Mouse (Mus musculus) neural tube, embryonic 14.5 days (tissue): ENCODE data around the gene Slc44a3. TPM values are rescaled to one million over a fixed set of nuclear protein-coding genes. Genes with fewer than 3 reads are reported as not detected.

Source experiments
- ATAC-seq: fragments of 200-750 bp; cut with Nextera tagmentation; 2 replicates; pipeline ENCODE4 v1.8.0; 2017; ENCODE audit warnings: low read depth, mild to moderate bottlenecking, moderate TSS enrichment, moderate library complexity
- H3K27ac ChIP-seq: fragments of 300-500 bp; sonication (generic); 2 replicates; pipeline ENCODE4 v1.5.1; 2014; ENCODE audit warnings: low read depth, mild to moderate bottlenecking, control low read depth, low read length, moderate library complexity, mixed read lengths
- H3K27me3 ChIP-seq: fragments of 300-500 bp; sonication (generic); 2 replicates; pipeline ENCODE4 v1.6.1; 2014; ENCODE audit warnings: low read length; ENCODE audit not compliant: control insufficient read depth, insufficient read depth
- H3K36me3 ChIP-seq: fragments of 300-500 bp; sonication (generic); 2 replicates; pipeline ENCODE4 v1.6.1; 2014; ENCODE audit warnings: low read length, mixed read lengths; ENCODE audit not compliant: control insufficient read depth, insufficient read depth
- H3K4me1 ChIP-seq: fragments of 300-500 bp; sonication (generic); 2 replicates; pipeline ENCODE4 v1.6.1; 2014; ENCODE audit warnings: low read length; ENCODE audit not compliant: control insufficient read depth, insufficient read depth
- H3K4me2 ChIP-seq: fragments of 300-500 bp; sonication (generic); 2 replicates; pipeline ENCODE4 v1.6.1; 2014; ENCODE audit warnings: mild to moderate bottlenecking, low read depth, low read length, control low read depth
- H3K4me3 ChIP-seq: fragments of 300-500 bp; sonication (generic); 2 replicates; pipeline ENCODE4 v1.5.1; 2014; ENCODE audit warnings: low read depth, low read length, control low read depth, mixed read lengths
- H3K9ac ChIP-seq: fragments of 300-500 bp; sonication (generic); replicated peaks from 2 replicates; pipeline ENCODE4 v1.6.1; 2014; ENCODE audit warnings: low read depth, mild to moderate bottlenecking, control low read depth, low read length, mixed read lengths
- H3K9me3 ChIP-seq: fragments of 300-500 bp; sonication (generic); 2 replicates; pipeline ENCODE4 v1.6.1; 2016; ENCODE audit warnings: low read length; ENCODE audit not compliant: control insufficient read depth
- WGBS: fragments of 180-500 bp; shearing (Covaris S2); extraction: QIAGEN DNeasy Blood & Tissue Kit; methylation state at CpG from one replicate; pipeline ENCODE4 v1.1.7; 2014; 5-methylcytosine and 5-hydroxymethylcytosine counted together
- polyA plus RNA-seq: library from polyadenylated mRNA; unstranded; fragments of >200 nt; fragmentation: Nextera tagmentation; extraction: Ambion mirVana; gene quantifications from 2 replicates; pipeline ENCODE4 v1.2.1, GENCODE M21; 2014

Gene Slc44a3
- polyA plus RNA-seq, result 0.85 and 1.5 TPM in 2 replicates

DNA sequence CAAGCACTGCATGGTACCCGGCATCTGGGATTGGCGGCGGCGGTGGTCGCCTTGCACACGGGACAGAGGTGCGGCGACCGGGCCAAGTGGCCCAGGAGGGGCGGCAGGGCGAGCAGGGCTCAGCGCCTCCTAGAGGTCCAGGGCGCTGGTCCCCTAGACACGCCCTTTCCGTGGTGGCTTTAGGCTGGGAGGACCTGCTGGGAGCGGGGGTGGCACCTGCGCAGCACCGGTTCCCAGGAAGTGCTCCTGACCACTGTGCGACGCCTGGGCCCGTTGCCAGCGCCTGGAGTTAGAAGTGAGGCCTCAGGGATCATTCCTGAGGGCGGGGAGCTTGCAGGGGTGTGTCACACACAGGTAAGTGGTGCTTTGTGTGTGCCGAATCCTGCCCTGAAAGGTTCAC, at the start of gene Slc44a3:
Gene Slc44a3, minus strand, starts transcription at position 229 of the 400 bp plus-strand sequence.
- no peak within 1 kb of the TSS for H3K9ac ChIP-seq
- H3K27ac ChIP-seq, result no peak within 1 kb of the TSS
- H3K36me3 ChIP-seq, result no peaks in the 10 kb centered on the region
- no peaks in the 10 kb centered on the region for H3K9me3 ChIP-seq
- no peaks in the 10 kb centered on the region for H3K4me1 ChIP-seq
- 2% methylated on average over 24 of the region's 24 CpGs for WGBS
- ATAC-seq, result peak; percentile 34; the same call in 1 of the 2 replicates
- H3K4me3 ChIP-seq, result 0 out of 2 replicates have a peak within 1 kb of the TSS, but pooled peaks have one; percentile 2
- H3K4me2 ChIP-seq, result peak within 1 kb of the TSS; percentile 46
- H3K27me3 ChIP-seq, result no peaks in the 10 kb centered on the region

DNA sequence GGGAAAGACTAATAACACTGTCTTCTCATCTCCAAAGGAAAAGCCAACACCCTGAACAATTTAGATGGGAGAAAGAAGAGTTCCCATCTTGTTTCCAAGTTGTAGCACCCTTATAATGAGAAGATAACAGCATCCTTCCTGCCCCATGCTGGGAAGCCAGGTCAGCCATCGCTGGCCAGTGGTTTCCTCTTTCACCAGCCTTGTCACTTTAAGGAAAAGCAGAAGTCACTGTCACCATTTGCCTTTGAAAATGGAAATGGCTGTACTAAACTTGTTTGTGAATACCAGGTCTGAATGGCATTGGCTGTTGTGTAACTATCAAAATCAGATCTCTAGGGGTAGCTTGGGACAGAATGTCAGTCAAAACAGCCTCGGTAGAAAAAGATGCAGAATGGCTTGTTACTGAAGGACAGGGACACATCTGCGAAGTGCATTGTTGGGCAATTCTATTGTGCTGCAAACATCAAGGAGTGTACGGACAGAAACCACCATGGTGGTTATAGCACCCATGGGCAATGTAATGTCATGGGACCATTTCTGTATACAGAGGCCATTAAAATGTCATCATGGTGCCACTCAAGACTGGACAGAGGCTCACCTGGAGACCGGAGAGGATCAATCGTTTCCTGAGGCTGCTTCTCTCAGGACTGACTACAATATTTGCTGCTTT, 47.8 kb upstream of the Slc44a3 start:
- H3K4me2 ChIP-seq, result no peak overlapping the region
- H3K4me3 ChIP-seq, result no peak overlapping the region
- H3K27me3 ChIP-seq, result no peaks in the 10 kb centered on the region
- no peak overlapping the region for H3K27ac ChIP-seq
- no peaks in the 10 kb centered on the region for H3K36me3 ChIP-seq
- no peak for ATAC-seq
- no peaks in the 10 kb centered on the region for H3K4me1 ChIP-seq
- no peak overlapping the region for H3K9ac ChIP-seq
- H3K9me3 ChIP-seq, result no peaks in the 10 kb centered on the region
- WGBS, result 84% methylated on average over 6 of the region's 6 CpGs

DNA sequence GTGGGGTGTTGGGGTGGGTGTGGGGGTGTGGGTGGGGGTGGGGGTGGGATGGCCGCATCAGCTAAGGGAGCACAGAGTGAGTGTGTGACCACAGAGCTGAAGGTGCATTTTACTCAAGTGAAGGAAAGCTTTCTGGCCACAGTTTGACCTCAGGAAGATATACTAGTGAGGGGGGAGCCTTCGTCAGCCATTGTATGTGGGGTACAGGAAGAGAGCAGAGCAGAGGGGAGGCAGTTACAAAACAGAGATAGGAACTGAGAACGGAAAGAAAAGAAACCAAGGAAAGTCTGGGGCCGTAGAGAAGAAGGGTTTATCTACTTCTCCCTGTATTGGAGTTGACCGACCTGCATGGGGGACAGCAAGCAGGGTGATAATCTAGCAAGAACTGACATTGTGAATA, 47.2 kb upstream of the Slc44a3 start:
- Histone ChIP-seq H3K4me2 (no peak overlapping the region), H3K27me3 (no peaks in the 10 kb centered on the region), H3K36me3 (no peaks in the 10 kb centered on the region), H3K9ac (no peak overlapping the region), H3K4me3 (no peak overlapping the region), H3K4me1 (no peaks in the 10 kb centered on the region), H3K27ac (no peak overlapping the region), H3K9me3 (no peaks in the 10 kb centered on the region)
- ATAC-seq, result no peak
- WGBS, result 93% methylated on average over 5 of the region's 5 CpGs

DNA sequence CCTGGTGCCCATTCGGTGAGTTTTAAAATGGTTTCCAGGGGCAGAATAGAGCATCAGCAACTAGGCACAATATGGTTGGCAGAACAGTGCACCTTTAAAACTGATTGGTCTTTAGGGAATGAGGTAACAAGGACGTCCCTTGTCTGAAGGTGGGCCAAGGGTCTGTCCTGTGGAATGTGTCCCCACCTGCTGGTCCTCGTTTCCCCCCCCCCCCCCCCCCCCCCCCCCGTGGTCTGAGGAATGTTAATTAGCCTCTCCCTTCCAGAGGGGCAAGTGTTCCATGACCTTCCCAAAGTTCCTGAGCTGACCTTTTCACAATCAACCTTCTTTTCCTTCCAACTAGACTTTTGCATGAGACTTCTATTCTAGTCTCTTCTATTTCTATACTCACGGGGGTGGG, 46.5 kb upstream of the Slc44a3 start:
- no peaks in the 10 kb centered on the region for H3K36me3 ChIP-seq
- no peak overlapping the region for H3K4me3 ChIP-seq
- no peak overlapping the region for H3K4me2 ChIP-seq
- no peaks in the 10 kb centered on the region for H3K27me3 ChIP-seq
- H3K4me1 ChIP-seq, result no peaks in the 10 kb centered on the region
- no peak for ATAC-seq
- no peaks in the 10 kb centered on the region for H3K9me3 ChIP-seq
- no peak overlapping the region for H3K9ac ChIP-seq
- H3K27ac ChIP-seq, result no peak overlapping the region
- 85% methylated on average over 3 of the region's 5 CpGs for WGBS

DNA sequence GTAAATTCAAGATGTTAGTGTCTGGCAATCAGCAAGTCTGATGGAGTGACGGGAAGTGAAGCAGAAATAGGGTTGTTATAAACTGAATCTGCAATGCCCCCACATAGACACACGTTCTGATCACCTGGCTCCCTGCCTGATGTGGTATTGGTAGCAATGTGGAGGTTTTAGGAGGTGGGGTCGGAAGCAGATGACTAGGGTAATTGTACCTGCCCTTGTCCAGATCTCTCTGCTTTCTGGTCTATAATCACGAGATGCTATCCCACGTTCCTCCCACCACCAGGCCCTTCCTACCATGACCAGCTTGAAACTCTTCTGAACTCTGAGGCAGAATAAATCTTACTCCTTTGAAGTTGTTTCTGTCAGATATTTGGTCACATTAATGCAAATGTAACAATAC, 45.4 kb upstream of the Slc44a3 start:
- Histone ChIP-seq H3K4me1 (no peaks in the 10 kb centered on the region), H3K27me3 (no peaks in the 10 kb centered on the region), H3K9ac (no peak overlapping the region), H3K4me2 (no peak overlapping the region), H3K4me3 (no peak overlapping the region), H3K36me3 (no peaks in the 10 kb centered on the region), H3K9me3 (no peaks in the 10 kb centered on the region), H3K27ac (no peak overlapping the region)
- 87% methylated on average over 5 of the region's 5 CpGs for WGBS
- no peak for ATAC-seq

DNA sequence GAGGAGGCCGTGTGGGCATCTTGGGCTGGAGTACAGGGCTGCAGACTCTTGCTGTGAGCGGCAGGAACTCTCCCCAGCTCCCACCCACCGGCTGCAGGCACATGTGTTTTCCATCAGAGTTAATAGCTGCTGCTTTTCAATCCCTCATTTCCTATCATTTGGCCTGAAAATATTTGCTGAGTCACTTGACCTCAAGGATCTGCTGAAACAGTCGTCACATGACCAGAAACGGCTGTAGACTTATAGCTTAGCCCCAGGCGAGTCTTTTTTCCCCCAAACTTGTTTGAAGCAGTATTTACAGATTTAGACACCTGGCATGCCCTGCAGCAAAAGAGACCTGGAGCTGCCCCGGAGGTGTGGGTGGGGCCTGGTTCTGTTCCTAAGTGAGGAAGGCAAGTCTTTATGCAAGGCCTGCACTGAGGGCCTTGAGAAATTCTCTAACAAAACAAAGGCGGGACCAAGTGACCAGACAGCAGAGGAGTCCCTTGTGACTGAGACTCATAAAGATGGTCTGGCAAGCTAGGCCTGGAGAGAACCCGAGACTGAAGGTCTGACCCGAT, 44.9 kb upstream of the Slc44a3 start:
- Histone ChIP-seq H3K9ac (no peak overlapping the region), H3K4me1 (no peaks in the 10 kb centered on the region), H3K9me3 (no peaks in the 10 kb centered on the region), H3K4me3 (no peak overlapping the region), H3K27ac (no peak overlapping the region), H3K27me3 (no peaks in the 10 kb centered on the region), H3K4me2 (no peak overlapping the region), H3K36me3 (no peaks in the 10 kb centered on the region)
- WGBS, result 64% methylated on average over 10 of the region's 10 CpGs
- ATAC-seq, result no peak

DNA sequence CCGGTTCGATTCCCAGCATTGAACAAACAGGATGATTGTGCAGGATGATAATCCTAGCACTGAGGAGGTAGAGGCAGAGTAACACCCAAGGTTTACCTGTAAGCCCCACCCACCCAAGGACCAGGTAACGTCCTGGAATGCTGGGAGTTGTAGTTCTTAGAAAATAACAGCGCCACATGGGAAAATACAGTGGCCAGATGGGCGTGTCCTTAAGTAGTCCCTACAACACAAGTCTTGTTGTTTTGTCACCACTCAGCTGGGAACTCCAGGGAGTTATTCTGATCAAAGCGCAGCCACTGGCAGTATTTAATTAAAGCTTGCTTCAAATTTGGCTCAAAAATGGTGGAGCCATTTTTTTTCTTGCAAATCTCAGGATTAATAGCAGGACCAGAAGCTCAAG, 44.2 kb upstream of the Slc44a3 start:
- Histone ChIP-seq H3K36me3 (no peaks in the 10 kb centered on the region), H3K4me2 (no peak overlapping the region), H3K4me3 (no peak overlapping the region), H3K4me1 (no peaks in the 10 kb centered on the region), H3K27ac (no peak overlapping the region), H3K27me3 (no peaks in the 10 kb centered on the region), H3K9me3 (no peaks in the 10 kb centered on the region), H3K9ac (no peak overlapping the region)
- ATAC-seq, result no peak
- 68% methylated on average over 6 of the region's 6 CpGs for WGBS

DNA sequence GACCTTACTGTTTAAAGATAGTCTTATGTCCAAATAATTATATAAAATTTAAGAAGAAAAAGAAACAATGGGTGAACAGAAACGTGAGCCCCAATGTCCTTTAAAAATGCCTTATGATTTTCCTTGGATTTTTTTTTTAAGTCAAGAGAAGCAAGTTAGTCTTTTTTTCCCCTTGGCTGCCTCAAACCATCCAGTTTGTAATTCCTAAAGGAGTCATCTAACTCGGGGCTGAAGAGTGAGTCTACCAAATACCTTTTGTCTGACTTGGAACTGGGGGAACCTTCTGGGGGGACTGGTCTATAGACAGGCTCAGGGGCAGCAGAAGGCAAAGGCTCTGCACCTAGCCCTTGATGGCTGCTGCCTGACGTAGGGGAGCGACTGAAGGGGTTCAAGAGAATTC, 42.2 kb upstream of the Slc44a3 start:
- H3K36me3 ChIP-seq, result no peaks in the 10 kb centered on the region
- no peak overlapping the region for H3K9ac ChIP-seq
- 82% methylated on average over 4 of the region's 4 CpGs for WGBS
- ATAC-seq, result no peak
- no peaks in the 10 kb centered on the region for H3K4me1 ChIP-seq
- H3K27ac ChIP-seq, result no peak overlapping the region
- H3K9me3 ChIP-seq, result no peaks in the 10 kb centered on the region
- H3K4me3 ChIP-seq, result no peak overlapping the region
- no peak overlapping the region for H3K4me2 ChIP-seq
- H3K27me3 ChIP-seq, result no peaks in the 10 kb centered on the region

DNA sequence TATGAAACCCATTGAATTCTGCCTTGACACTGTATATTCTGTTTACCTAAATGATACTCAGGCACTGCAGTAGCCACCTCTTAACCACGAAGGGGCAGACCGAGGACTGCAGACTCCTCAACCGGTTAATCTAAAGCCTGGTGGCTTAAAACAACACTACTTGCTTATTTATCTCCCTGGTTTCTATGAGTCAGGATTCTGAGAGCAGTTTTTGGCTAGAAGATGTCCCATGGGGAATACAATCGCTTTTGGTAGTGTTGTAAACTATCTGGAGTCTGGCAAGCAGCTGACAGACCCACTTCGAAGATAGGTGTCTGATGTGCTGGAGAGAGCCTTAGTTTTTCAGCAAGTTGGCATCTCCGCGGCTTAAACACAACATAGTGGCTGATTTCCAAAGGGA, 41.7 kb upstream of the Slc44a3 start:
- H3K36me3 ChIP-seq, result no peaks in the 10 kb centered on the region
- no peak for ATAC-seq

More for the DNA sequence above, 41.7 kb upstream of the Slc44a3 start:
- Histone ChIP-seq H3K27me3 (no peaks in the 10 kb centered on the region), H3K9ac (no peak overlapping the region), H3K4me1 (no peaks in the 10 kb centered on the region), H3K27ac (no peak overlapping the region), H3K4me3 (no peak overlapping the region), H3K9me3 (no peaks in the 10 kb centered on the region), H3K4me2 (no peak overlapping the region)
- 87% methylated on average over 7 of the region's 7 CpGs for WGBS
